8 mouse cellular contexts compared by ENCODE assay signal in the genomic region with DNA sequence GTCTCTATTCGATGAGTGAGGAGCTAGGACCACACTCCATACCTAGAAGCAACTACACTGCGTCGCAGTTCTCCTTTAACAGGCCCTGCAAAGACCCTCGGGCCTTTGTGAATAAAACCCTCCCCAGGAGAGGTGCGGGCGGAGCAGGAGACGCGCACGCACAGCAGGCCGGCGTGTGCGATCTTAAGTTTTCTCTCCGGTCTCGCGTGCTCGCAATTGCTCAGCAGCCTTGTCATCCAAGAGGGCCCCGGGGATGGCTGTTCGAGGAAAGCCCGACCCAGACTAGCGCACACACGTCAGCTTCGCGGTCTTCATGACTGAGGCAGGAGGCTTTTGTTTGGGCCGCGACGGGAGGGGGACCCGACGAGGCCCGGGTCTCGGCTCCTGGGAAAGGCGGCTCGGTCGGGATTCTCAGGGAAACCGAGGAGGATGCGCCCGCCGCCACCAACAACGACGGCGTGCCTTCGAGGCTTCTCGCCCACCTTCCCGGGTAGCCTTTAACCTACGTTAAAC. TPM values are rescaled to one million over a fixed set of nuclear protein-coding genes. Genes with fewer than 3 reads are reported as not detected.
DNase-seq lines count a peak whose midpoint lies in the region; ATAC-seq and TF ChIP-seq lines count a peak whose summit lies in the region.

No protein-coding gene starts in this region.

- H3K9ac ChIP-seq in ES-Bruce4 (ENCODE audit: low read depth, poor library complexity, severe bottlenecking): peak overlapping the region; percentile 89
- peak overlapping the region; percentile 85 for H3K9ac ChIP-seq in neural tube, embryonic 15.5 days (replicated peaks)

- no peaks in the 10 kb centered on the region for H3K9me3 ChIP-seq in ES-Bruce4 (replicated peaks; ENCODE audit: control insufficient read depth, insufficient read depth, low read length, poor library complexity, severe bottlenecking)
- H3K9me3 ChIP-seq in neural tube, embryonic 15.5 days (replicated peaks): no peaks in the 10 kb centered on the region

- ATAC-seq in neural tube, embryonic 15.5 days (ENCODE audit: low FRiP score): peak; percentile 75

- intact Hi-C loops in gastrocnemius, postnatal 14 days (cut with DNase I; ENCODE audit: low total_unique reads): loop anchor here (10.0 kb wide), 1 partner anchor 52 kb away; no protein-coding TSS in a partner anchor

- peak overlapping the region; percentile 84 for H3K4me3 ChIP-seq in ES-Bruce4 (ENCODE audit: low read depth, low read length)
- H3K4me3 ChIP-seq in neural tube, embryonic 15.5 days (replicated peaks): peak overlapping the region; percentile 99

- DNase-seq in embryo, embryonic 10.5 days (ENCODE audit: low spot score): peak; percentile 80
- DNase-seq in embryo, embryonic 9.5 days (ENCODE audit: extremely low spot score): no peak
- DNase-seq in cerebellum, postnatal 36 days: peak; percentile 52 to 62
- peak; percentile 53 for DNase-seq in gastrocnemius, postnatal 14 days
- DNase-seq in layer of hippocampus, adult 11-12 months (ENCODE audit: low spot score): peak; percentile 58
- peak; percentile 47 for DNase-seq in lung, adult 18-20 months

- H3K36me3 ChIP-seq in ES-Bruce4 (ENCODE audit: control insufficient read depth, insufficient read depth, low read length, poor library complexity, severe bottlenecking): no peaks in the 10 kb centered on the region
- no peaks in the 10 kb centered on the region for H3K36me3 ChIP-seq in neural tube, embryonic 15.5 days

- H3K4me1 ChIP-seq in ES-Bruce4 (ENCODE audit: control insufficient read depth, insufficient read depth, low read length): no peaks in the 10 kb centered on the region
- H3K4me1 ChIP-seq in neural tube, embryonic 15.5 days: peaks cover 11% of the 10 kb centered on the region

- WGBS in neural tube, embryonic 15.5 days: under 1% methylated on average over 44 of the region's 44 CpGs

- H3K4me2 ChIP-seq in neural tube, embryonic 15.5 days: peak overlapping the region; percentile 78

- H3K27ac ChIP-seq in ES-Bruce4 (ENCODE audit: insufficient read depth, low read length): peak overlapping the region; percentile 60
- H3K27ac ChIP-seq in neural tube, embryonic 15.5 days (replicated peaks): peak overlapping the region; percentile 99

- no peak for TF ChIP-seq POLR2A in ES-Bruce4 (IDR thresholded peaks at IDR 0.05; ENCODE audit: insufficient read depth, low read length)

- no peak for TF ChIP-seq EP300 in ES-Bruce4 (IDR thresholded peaks at IDR 0.05; ENCODE audit: insufficient read depth, low read depth, low read length)

- no peaks in the 10 kb centered on the region for H3K27me3 ChIP-seq in ES-Bruce4 (ENCODE audit: control insufficient read depth, insufficient read depth, low read length, poor library complexity, severe bottlenecking)
- no peaks in the 10 kb centered on the region for H3K27me3 ChIP-seq in neural tube, embryonic 15.5 days (replicated peaks)

- no peak for TF ChIP-seq CTCF in ES-Bruce4 (IDR thresholded peaks at IDR 0.05; ENCODE audit: low read depth, low read length)

RNA-seq across cellular contexts. Expression of a gene that starts 0.5 kb away (rescaled TPM):
- 28.5 and 29.2 TPM in 2 replicates for polyA plus RNA-seq in ES-Bruce4 (2011; ENCODE audit: insufficient read depth, insufficient read length, low read depth, missing spikeins)
- total RNA-seq in gastrocnemius, postnatal 14 days (2021): 10 to 100 TPM; 32.2 to 32.6 TPM
- polyA plus RNA-seq in neural tube, embryonic 15.5 days (2015; fragmentation: Nextera tagmentation; extraction: Ambion mirVana): 9.4 and 10.5 TPM in 2 replicates
